In genomic region chr1:94053530-94054216, GRCm38 (mm10) we compare ENCODE assay signal across 12 mouse cellular contexts. TPM values are rescaled to one million over a fixed set of nuclear protein-coding genes. Genes with fewer than 3 reads are reported as not detected.
A peak's percentile ranks its signal among the peaks of the same experiment; 100 is the strongest.
DNase-seq lines count a peak whose midpoint lies in the region; ATAC-seq and TF ChIP-seq lines count a peak whose summit lies in the region.
"Had no signal": no experiment of that assay in that cellular context is flagged by ENCODE, and none has a peak within 500 bp of the region (broad histone marks: within the 10 kb centered on the region; RNA-seq: fewer than 3 reads in every experiment).

No protein-coding gene starts in this region.

- DNase-seq in heart, embryonic 10.5 days (ENCODE audit: low spot score), result no peak
- DNase-seq in layer of hippocampus, adult 9-11 months, result peak; percentile 94
- DNase-seq in right cerebral cortex, adult 2 months (ENCODE audit: low spot score in 2 of 2), result peak; percentile 78 to 84
- DNase-seq in c-Kit-positive CD71-positive TER-119-positive erythroid progenitor cells, embryonic 14.5 days (ENCODE audit: low spot score), result no peak
- DNase-seq in Muller cell, postnatal 12 days (ENCODE audit: inconsistent ontology term), result no peak
- DNase-seq: lung, postnatal 14 days had no signal

- H3K9ac ChIP-seq in heart, embryonic 13.5 days, result no peak overlapping the region

- TF ChIP-seq POLR2A in cortical plate, adult 2 months (IDR thresholded peaks at IDR 0.05; ENCODE audit: extremely low read depth, insufficient read depth, low read length), result no peak

- 45% methylated on average over 7 of the region's 7 CpGs for WGBS in heart, embryonic 13.5 days
- WGBS in heart, embryonic 10.5 days, result 61% methylated on average over 7 of the region's 7 CpGs

- no peaks in the 10 kb centered on the region for H3K9me3 ChIP-seq in heart, embryonic 13.5 days
- no peaks in the 10 kb centered on the region for H3K9me3 ChIP-seq in heart, embryonic 10.5 days

- no peak overlapping the region for H3K27ac ChIP-seq in heart, embryonic 13.5 days (replicated peaks)
- H3K27ac ChIP-seq in heart, embryonic 10.5 days, result no peak overlapping the region
- peak overlapping the region; percentile 96 for H3K27ac ChIP-seq in cortical plate, adult 2 months (ENCODE audit: insufficient read depth, low read length)

- H3K4me2 ChIP-seq in heart, embryonic 13.5 days, result no peak overlapping the region

- peaks cover 14% of the 10 kb centered on the region for H3K4me1 ChIP-seq in heart, embryonic 13.5 days
- H3K4me1 ChIP-seq in heart, embryonic 10.5 days, result peaks cover 6% of the 10 kb centered on the region; the same call in 1 of the 2 replicates
- H3K4me1 ChIP-seq in cortical plate, adult 2 months (ENCODE audit: control insufficient read depth, insufficient read depth, low read length), result peaks cover 11% of the 10 kb centered on the region

- H3K27me3 ChIP-seq in heart, embryonic 13.5 days (replicated peaks), result no peaks in the 10 kb centered on the region; the same call in 1 of the 2 replicates
- no peaks in the 10 kb centered on the region for H3K27me3 ChIP-seq in heart, embryonic 10.5 days (ENCODE audit: insufficient read depth, poor library complexity, severe bottlenecking)

- no peak for TF ChIP-seq CTCF in cortical plate, adult 2 months (IDR thresholded peaks at IDR 0.05; ENCODE audit: extremely low read depth, insufficient read depth, low read length)

- ATAC-seq in heart, embryonic 13.5 days (ENCODE audit: extremely low read depth, insufficient number of reproducible peaks, low FRiP score, low TSS enrichment), result peak; percentile 25; the same call in 1 of the 2 replicates
- ATAC-seq in megakaryocyte-erythroid progenitor cell, adult 5-6 weeks (replicated peaks; ENCODE audit: low FRiP score, low TSS enrichment, poor library complexity, severe bottlenecking), result no peak

- no peak overlapping the region for H3K4me3 ChIP-seq in heart, embryonic 13.5 days
- no peak overlapping the region for H3K4me3 ChIP-seq in heart, embryonic 10.5 days
- H3K4me3 ChIP-seq in cortical plate, adult 2 months (ENCODE audit: insufficient read depth, low read length), result no peak overlapping the region

- no peaks in the 10 kb centered on the region for H3K36me3 ChIP-seq in heart, embryonic 13.5 days
- no peaks in the 10 kb centered on the region for H3K36me3 ChIP-seq in heart, embryonic 10.5 days

RNA-seq across cellular contexts. Expression of gene Pdcd1, which starts 1.3 kb away (rescaled TPM):
- polyA plus RNA-seq in heart, embryonic 13.5 days (2015; fragmentation: Nextera tagmentation; extraction: Ambion mirVana), result 0.19 and 0.43 TPM in 2 replicates
- not detected in 2 replicates for polyA plus RNA-seq in heart, embryonic 10.5 days (2016; fragmentation: Nextera tagmentation; extraction: Ambion mirVana)
- 0.06 and 0.13 TPM in 2 replicates for polyA plus RNA-seq in cortical plate, adult 2 months (2012; rRNA removed)
- total RNA-seq in megakaryocyte-erythroid progenitor cell, adult 5-6 weeks (2014; fragmentation: Nextera tagmentation), result 0.94 and 3.9 TPM in 2 replicates
- 0.19 and 0.65 TPM in 2 replicates for total RNA-seq in megakaryocyte-erythroid progenitor cell, adult 5-6 weeks (2017)

RNA-seq across cellular contexts. Expression of gene Neu4, which starts 33.4 kb away (rescaled TPM):
- polyA plus RNA-seq in heart, embryonic 13.5 days (2015; fragmentation: Nextera tagmentation; extraction: Ambion mirVana), result 0.09 TPM in 1 of 2 replicates, not detected in the other
- not detected in 2 replicates for polyA plus RNA-seq in heart, embryonic 10.5 days (2016; fragmentation: Nextera tagmentation; extraction: Ambion mirVana)
- 9.0 and 9.6 TPM in 2 replicates for polyA plus RNA-seq in cortical plate, adult 2 months (2012; rRNA removed)
- not detected in 2 replicates for total RNA-seq in megakaryocyte-erythroid progenitor cell, adult 5-6 weeks (2014; fragmentation: Nextera tagmentation)
- total RNA-seq in megakaryocyte-erythroid progenitor cell, adult 5-6 weeks (2017), result not detected in 2 replicates
- total RNA-seq: neutrophil, adult 5-6 weeks had no signal
- polyA plus RNA-seq: intestine, embryonic 14.5 days; urinary bladder, adult 2 months had no signal

Comparison
In these comparisons a context has a peak if more than half of its experiments do, and no peak if none do; other contexts are left out.
1. DNase-seq: peak in layer of hippocampus, adult 9-11 months (single experiment) and right cerebral cortex, adult 2 months (2 of 2); none in heart, embryonic 10.5 days (single experiment), c-Kit-positive CD71-positive TER-119-positive erythroid progenitor cells, embryonic 14.5 days (single experiment) and Muller cell, postnatal 12 days (single experiment).